Mouse (Mus musculus): ENCODE measurements around the gene 4930502E18Rik. TPM values are rescaled to one million over a fixed set of nuclear protein-coding genes. Genes with fewer than 3 reads are reported as not detected.
"Not testable (repeated sequence)": the region's sequence is repeated elsewhere in the genome, so short reads cannot be mapped to it uniquely, and the experiment has no call there.

The 4930502E18Rik gene
- 0.12 TPM in 1 of 2 replicates, not detected in the other for polyA plus RNA-seq (2015; fragmentation: Nextera tagmentation; extraction: Ambion mirVana)

DNA sequence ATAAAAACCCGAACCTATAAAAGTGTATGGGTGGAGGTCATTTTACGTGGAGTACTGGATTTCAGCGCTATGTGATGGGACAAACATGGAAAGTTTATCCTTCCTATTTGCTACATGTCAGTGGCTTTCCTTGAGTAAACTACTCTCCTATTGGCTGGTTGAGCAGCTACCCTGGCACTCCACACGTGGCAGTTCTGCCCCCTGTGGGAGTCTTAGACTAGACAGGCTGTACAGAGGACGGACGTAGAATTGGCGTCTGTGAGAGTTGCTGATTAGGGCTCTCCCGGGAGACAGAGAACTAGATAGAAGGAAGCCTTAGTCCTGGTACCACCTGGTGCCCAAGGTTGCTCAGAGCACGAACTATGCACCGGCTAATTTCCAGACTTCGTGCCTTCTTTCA, at the start of gene 4930502E18Rik:
Gene 4930502E18Rik (plus strand): TSS at position 231 of the 400 bp plus-strand sequence.
- Histone ChIP-seq H3K27me3 (ENCODE audit: control insufficient read depth, insufficient read depth, low read length) (no peaks in the 10 kb centered on the region), H3K9ac (ENCODE audit: low read length) (no peak within 1 kb of the TSS), H3K27ac (ENCODE audit: low read length) (no peak within 1 kb of the TSS), H3K9me3 (replicated peaks; ENCODE audit: control insufficient read depth, low read length) (no peaks in the 10 kb centered on the region), H3K4me2 (ENCODE audit: low read depth, low read length) (no peak within 1 kb of the TSS), H3K4me3 (replicated peaks; ENCODE audit: low read length) (no peak within 1 kb of the TSS), H3K4me1 (ENCODE audit: control insufficient read depth, insufficient read depth, low read length) (no peaks in the 10 kb centered on the region), H3K36me3 (ENCODE audit: control insufficient read depth, insufficient read depth, low read length) (no peaks in the 10 kb centered on the region)
- no peak for ATAC-seq (ENCODE audit: insufficient read depth, low FRiP score)
- WGBS: 86% methylated on average over 11 of the region's 11 CpGs

DNA sequence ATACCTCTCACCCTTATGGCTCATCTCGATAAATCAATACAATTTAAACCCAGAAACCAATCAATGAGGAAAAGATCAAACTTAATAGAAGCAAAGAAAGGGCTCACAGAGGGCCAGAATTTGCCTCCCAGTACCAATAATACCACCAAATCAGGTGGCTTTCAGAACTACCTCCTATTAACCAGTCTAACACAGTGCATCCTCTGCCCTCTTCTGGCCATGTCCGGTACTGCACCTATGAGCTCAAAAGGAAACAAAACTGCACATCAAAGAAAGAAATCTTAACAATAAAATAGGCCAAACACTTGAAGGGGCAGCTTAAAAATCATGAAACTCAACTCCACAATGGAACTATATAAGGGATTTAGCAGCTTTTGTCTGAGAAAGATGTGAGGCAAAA, 47.7 kb upstream of the 4930502E18Rik start:
- not testable (repeated sequence) for H3K4me2 ChIP-seq (ENCODE audit: low read depth, low read length); H3K27ac ChIP-seq (ENCODE audit: low read length); ATAC-seq (ENCODE audit: insufficient read depth, low FRiP score); H3K36me3 ChIP-seq (ENCODE audit: control insufficient read depth, insufficient read depth, low read length); H3K9ac ChIP-seq (ENCODE audit: low read length); H3K4me3 ChIP-seq (replicated peaks; ENCODE audit: low read length); H3K27me3 ChIP-seq (ENCODE audit: control insufficient read depth, insufficient read depth, low read length); H3K4me1 ChIP-seq (ENCODE audit: control insufficient read depth, insufficient read depth, low read length); H3K9me3 ChIP-seq (replicated peaks; ENCODE audit: control insufficient read depth, low read length)
- WGBS: 0% methylated on average over 1 of the region's 2 CpGs

DNA sequence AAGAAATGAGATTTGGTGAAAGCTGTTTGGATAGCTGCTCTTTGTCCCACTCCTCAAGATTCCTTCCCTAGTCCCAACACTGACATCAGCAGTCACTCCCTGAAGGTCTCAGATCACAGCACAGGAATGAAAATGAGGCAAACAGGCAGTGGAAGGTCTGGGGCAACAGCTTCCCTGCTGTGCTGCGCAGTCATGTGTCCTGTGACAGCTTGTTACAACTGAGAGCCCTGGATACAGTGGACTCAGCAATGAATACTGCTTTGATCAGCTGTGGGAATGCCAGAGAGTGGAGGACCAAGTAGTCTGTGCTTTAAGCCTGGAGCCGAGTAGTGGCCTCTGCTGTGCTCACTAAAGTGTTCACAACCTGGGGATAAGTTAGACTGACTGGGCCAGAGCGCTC, 42.0 kb upstream of the 4930502E18Rik start:
- H3K36me3 ChIP-seq (ENCODE audit: control insufficient read depth, insufficient read depth, low read length); H3K4me3 ChIP-seq (replicated peaks; ENCODE audit: low read length); ATAC-seq (ENCODE audit: insufficient read depth, low FRiP score); H3K4me2 ChIP-seq (ENCODE audit: low read depth, low read length); H3K27me3 ChIP-seq (ENCODE audit: control insufficient read depth, insufficient read depth, low read length); H3K9ac ChIP-seq (ENCODE audit: low read length); H3K9me3 ChIP-seq (replicated peaks; ENCODE audit: control insufficient read depth, low read length); H3K4me1 ChIP-seq (ENCODE audit: control insufficient read depth, insufficient read depth, low read length); H3K27ac ChIP-seq (ENCODE audit: low read length): not testable (repeated sequence)
- WGBS: 67% methylated on average over 3 of the region's 3 CpGs

DNA sequence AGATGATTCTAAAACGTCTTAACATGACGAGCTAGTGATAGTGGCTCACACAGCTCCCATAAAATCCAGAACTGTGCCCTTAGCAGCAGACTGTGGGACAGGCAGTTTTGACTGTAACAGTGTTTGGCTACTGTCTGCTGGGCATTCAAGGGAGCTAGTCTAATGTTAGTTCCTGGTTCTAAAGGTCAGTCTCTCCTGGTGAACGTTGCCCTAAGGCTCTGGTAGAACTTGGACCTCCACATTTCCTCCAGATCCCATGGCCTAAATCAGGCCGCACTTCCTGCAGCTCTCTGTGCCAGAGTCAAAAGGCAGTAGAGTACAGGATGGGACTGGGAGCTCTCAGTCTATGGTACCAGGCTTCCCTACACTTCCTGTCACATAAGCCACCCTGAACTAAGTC, 40.0 kb upstream of the 4930502E18Rik start:
- 90% methylated on average over 2 of the region's 4 CpGs for WGBS
- ATAC-seq (ENCODE audit: insufficient read depth, low FRiP score); H3K4me1 ChIP-seq (ENCODE audit: control insufficient read depth, insufficient read depth, low read length): not testable (repeated sequence)

DNA sequence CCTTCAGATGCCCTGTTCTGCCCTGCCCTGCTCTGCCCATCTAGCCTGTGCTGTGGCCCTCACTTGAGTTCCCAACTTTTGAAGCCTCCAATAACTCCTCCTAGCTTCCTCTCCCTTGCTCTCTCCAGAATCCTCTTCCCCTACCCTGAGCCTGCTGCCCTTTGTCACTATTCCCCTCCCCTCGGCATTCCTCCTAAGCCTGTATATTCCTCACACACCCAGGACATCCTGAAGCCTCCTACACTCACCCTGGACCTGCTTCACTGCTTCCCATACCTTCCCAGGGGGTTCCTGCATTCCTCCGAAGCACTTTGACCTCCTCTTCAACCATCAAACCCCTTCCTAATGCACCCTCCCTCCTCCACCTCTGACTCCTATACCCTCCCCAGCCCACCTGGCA, 32.6 kb upstream of the 4930502E18Rik start:
- Histone ChIP-seq H3K4me1 (ENCODE audit: control insufficient read depth, insufficient read depth, low read length) (no peaks in the 10 kb centered on the region), H3K27ac (ENCODE audit: low read length) (no peak overlapping the region), H3K36me3 (ENCODE audit: control insufficient read depth, insufficient read depth, low read length) (no peaks in the 10 kb centered on the region), H3K4me2 (ENCODE audit: low read depth, low read length) (no peak overlapping the region), H3K4me3 (replicated peaks; ENCODE audit: low read length) (no peak overlapping the region), H3K9me3 (replicated peaks; ENCODE audit: control insufficient read depth, low read length) (no peaks in the 10 kb centered on the region), H3K9ac (ENCODE audit: low read length) (no peak overlapping the region), H3K27me3 (ENCODE audit: control insufficient read depth, insufficient read depth, low read length) (no peaks in the 10 kb centered on the region)
- ATAC-seq (ENCODE audit: insufficient read depth, low FRiP score): no peak
- WGBS: 59% methylated on average over 2 of the region's 2 CpGs

More for the DNA sequence above, 40.0 kb upstream of the 4930502E18Rik start:
- H3K9me3 ChIP-seq (replicated peaks; ENCODE audit: control insufficient read depth, low read length); H3K4me3 ChIP-seq (replicated peaks; ENCODE audit: low read length); H3K9ac ChIP-seq (ENCODE audit: low read length); H3K27me3 ChIP-seq (ENCODE audit: control insufficient read depth, insufficient read depth, low read length); H3K4me2 ChIP-seq (ENCODE audit: low read depth, low read length); H3K36me3 ChIP-seq (ENCODE audit: control insufficient read depth, insufficient read depth, low read length); H3K27ac ChIP-seq (ENCODE audit: low read length): not testable (repeated sequence)

DNA sequence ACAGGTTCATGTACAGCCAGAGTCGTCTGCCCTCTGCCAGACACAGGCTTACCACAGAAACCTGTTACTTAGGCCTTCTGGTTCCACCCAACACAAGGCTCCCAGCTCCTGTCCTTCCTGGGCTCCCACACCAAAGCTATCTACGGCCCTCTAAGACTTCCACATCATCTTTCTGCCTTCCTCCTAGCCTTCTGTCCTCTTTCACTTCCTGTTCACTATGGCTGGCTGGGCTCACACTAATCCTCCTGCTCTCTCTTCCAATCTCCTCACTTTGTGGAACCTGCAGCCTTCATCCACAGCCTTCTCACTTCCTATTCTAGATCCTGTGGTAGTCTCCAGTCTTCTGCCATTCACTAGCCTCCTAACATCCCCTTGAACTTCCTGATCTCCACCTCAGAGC, 31.5 kb upstream of the 4930502E18Rik start:
- Histone ChIP-seq H3K9ac (ENCODE audit: low read length) (no peak overlapping the region), H3K4me3 (replicated peaks; ENCODE audit: low read length) (no peak overlapping the region), H3K27ac (ENCODE audit: low read length) (no peak overlapping the region), H3K9me3 (replicated peaks; ENCODE audit: control insufficient read depth, low read length) (no peaks in the 10 kb centered on the region), H3K36me3 (ENCODE audit: control insufficient read depth, insufficient read depth, low read length) (no peaks in the 10 kb centered on the region), H3K4me1 (ENCODE audit: control insufficient read depth, insufficient read depth, low read length) (no peaks in the 10 kb centered on the region), H3K4me2 (ENCODE audit: low read depth, low read length) (no peak overlapping the region), H3K27me3 (ENCODE audit: control insufficient read depth, insufficient read depth, low read length) (no peaks in the 10 kb centered on the region)
- ATAC-seq (ENCODE audit: insufficient read depth, low FRiP score): no peak
- 67% methylated on average over 2 of the region's 2 CpGs for WGBS

DNA sequence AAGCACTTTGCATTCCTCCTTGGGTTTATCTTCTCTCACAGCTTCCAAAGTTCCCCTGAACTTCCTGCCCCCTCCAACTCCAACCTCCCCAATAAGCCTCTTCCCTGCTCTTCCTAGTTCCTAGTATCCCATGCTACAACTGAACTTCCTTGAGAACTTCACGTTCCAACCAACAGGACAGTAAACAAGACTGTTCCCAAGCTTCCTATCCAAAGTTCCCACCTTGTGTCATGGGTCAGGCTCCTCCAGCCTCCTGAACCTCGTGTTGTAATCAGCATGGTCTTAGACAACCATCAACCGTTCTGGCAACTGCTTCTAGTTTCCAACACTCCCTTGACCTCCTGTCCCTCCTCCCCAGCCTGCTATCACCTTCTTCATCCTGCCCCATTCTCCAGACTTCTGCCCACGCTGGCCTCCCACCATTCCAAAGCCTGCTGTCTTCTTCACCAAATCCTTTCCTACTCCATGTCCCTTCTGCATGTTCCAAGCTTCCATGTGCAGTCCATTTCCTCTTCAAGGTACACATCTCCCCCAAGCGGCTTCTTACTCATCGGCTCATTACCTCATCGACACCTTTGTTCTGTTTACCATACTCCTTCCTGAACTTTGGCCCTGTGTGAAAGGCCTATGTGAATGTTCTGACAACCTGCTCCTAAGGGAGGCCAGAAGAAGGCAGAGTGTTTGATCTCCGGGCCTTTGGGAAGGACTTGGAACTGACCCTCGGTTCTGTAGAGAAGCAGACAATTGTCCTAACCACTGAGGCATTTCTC, 30.4 kb upstream of the 4930502E18Rik start:
- H3K36me3 ChIP-seq (ENCODE audit: control insufficient read depth, insufficient read depth, low read length): no peaks in the 10 kb centered on the region
- H3K9ac ChIP-seq (ENCODE audit: low read length): no peak overlapping the region
- H3K9me3 ChIP-seq (replicated peaks; ENCODE audit: control insufficient read depth, low read length): no peaks in the 10 kb centered on the region
- H3K4me3 ChIP-seq (replicated peaks; ENCODE audit: low read length): no peak overlapping the region
- no peak overlapping the region for H3K27ac ChIP-seq (ENCODE audit: low read length)
- 81% methylated on average over 9 of the region's 9 CpGs for WGBS
- no peaks in the 10 kb centered on the region for H3K4me1 ChIP-seq (ENCODE audit: control insufficient read depth, insufficient read depth, low read length)
- no peak overlapping the region for H3K4me2 ChIP-seq (ENCODE audit: low read depth, low read length)
- ATAC-seq (ENCODE audit: insufficient read depth, low FRiP score): no peak
- no peaks in the 10 kb centered on the region for H3K27me3 ChIP-seq (ENCODE audit: control insufficient read depth, insufficient read depth, low read length)

DNA sequence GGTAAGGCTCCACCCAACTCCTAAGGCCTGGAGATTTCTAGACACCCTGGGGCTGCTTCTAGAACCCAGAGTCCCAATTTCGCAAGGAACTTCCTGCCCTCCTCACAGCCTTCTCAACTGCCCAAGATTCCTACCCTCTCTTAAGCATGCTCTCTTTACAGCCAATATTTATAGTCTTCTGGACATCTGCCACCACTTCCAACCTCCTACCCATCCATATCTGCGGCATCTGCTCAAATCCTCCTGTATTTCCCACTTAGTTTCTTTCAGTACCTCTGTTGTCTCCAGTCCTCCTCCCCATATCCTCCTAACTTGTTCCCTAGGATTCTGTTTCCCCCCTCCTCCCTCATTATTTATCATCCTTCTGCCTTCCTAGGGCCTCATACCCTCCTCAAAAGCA, 25.4 kb upstream of the 4930502E18Rik start:
- WGBS: 71% methylated on average over 2 of the region's 2 CpGs
- no peak for ATAC-seq (ENCODE audit: insufficient read depth, low FRiP score)
- H3K36me3 ChIP-seq (ENCODE audit: control insufficient read depth, insufficient read depth, low read length): no peaks in the 10 kb centered on the region

DNA sequence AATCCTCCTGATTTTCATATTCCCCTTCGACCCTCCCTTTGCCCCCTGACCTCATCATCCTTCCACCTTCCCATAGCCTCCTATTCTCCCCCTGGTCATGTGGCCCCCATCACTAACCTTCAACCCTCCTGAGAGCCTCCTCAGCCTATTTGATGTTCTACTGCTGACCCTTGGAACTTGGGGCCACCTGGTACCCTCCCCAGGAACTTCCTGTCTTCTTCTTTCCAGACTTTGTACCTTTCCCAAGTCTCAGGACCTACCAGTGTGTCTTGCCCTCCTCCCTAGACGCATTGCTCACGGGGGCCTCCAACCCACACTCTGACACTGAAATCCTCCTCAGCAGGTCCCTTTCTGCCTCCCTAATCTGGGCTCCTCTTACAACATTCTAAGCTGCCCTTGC, 22.0 kb upstream of the 4930502E18Rik start:
- Histone ChIP-seq H3K4me2 (ENCODE audit: low read depth, low read length) (no peak overlapping the region), H3K27me3 (ENCODE audit: control insufficient read depth, insufficient read depth, low read length) (no peaks in the 10 kb centered on the region), H3K9ac (ENCODE audit: low read length) (no peak overlapping the region), H3K36me3 (ENCODE audit: control insufficient read depth, insufficient read depth, low read length) (no peaks in the 10 kb centered on the region), H3K4me3 (replicated peaks; ENCODE audit: low read length) (no peak overlapping the region), H3K4me1 (ENCODE audit: control insufficient read depth, insufficient read depth, low read length) (no peaks in the 10 kb centered on the region), H3K27ac (ENCODE audit: low read length) (no peak overlapping the region), H3K9me3 (replicated peaks; ENCODE audit: control insufficient read depth, low read length) (no peaks in the 10 kb centered on the region)
- 60% methylated on average over 3 of the region's 3 CpGs for WGBS
- no peak for ATAC-seq (ENCODE audit: insufficient read depth, low FRiP score)

More for the DNA sequence above, 25.4 kb upstream of the 4930502E18Rik start:
- no peaks in the 10 kb centered on the region for H3K27me3 ChIP-seq (ENCODE audit: control insufficient read depth, insufficient read depth, low read length)
- H3K4me3 ChIP-seq (replicated peaks; ENCODE audit: low read length): no peak overlapping the region
- H3K4me1 ChIP-seq (ENCODE audit: control insufficient read depth, insufficient read depth, low read length): no peaks in the 10 kb centered on the region
- no peaks in the 10 kb centered on the region for H3K9me3 ChIP-seq (replicated peaks; ENCODE audit: control insufficient read depth, low read length)
- H3K27ac ChIP-seq (ENCODE audit: low read length): no peak overlapping the region
- H3K9ac ChIP-seq (ENCODE audit: low read length): no peak overlapping the region
- H3K4me2 ChIP-seq (ENCODE audit: low read depth, low read length): no peak overlapping the region

Data from stomach, embryonic 16.5 days (tissue).